Mouse (Mus musculus) bone marrow, adult 2 months (tissue): ENCODE results near the gene Tmem11. TPM values are rescaled to one million over a fixed set of nuclear protein-coding genes. Genes with fewer than 3 reads are reported as not detected.
"Not testable (repeated sequence)": the region's sequence is repeated elsewhere in the genome, so short reads cannot be mapped to it uniquely, and the experiment has no call there.

ENCODE experiments used
- H3K27ac ChIP-seq: fragments of 200-500 bp; 2 replicates; pipeline ENCODE4 v1.5.1; 2012; ENCODE audit warnings: low read depth, mild to moderate bottlenecking, control low read depth, inconsistent platforms, low read length; ENCODE audit not compliant: control insufficient read depth, poor library complexity, insufficient read depth
- H3K4me1 ChIP-seq: fragments of 200-500 bp; 2 replicates; pipeline ENCODE4 v1.6.1; 2011; ENCODE audit warnings: low read length; ENCODE audit not compliant: control insufficient read depth, insufficient read depth
- H3K4me3 ChIP-seq: fragments of 200-500 bp; replicated peaks from 2 replicates; pipeline ENCODE3; 2011; ENCODE audit warnings: mild to moderate bottlenecking, low read depth, low read length, control low read depth; ENCODE audit not compliant: control insufficient read depth
- CTCF ChIP-seq: fragments of 200-500 bp; IDR thresholded peaks from 2 replicates; pipeline ENCODE4 v1.5.1; 2011; ENCODE audit warnings: low read length, control low read depth; ENCODE audit not compliant: control insufficient read depth, insufficient read depth
- POLR2A ChIP-seq: fragments of 200-500 bp; IDR thresholded peaks from 2 replicates; pipeline ENCODE4 v1.6.1; 2011; ENCODE audit warnings: low read depth, mild to moderate bottlenecking, control low read depth, low read length, borderline replicate concordance; ENCODE audit not compliant: control insufficient read depth
- WGBS: fragments of 180-500 bp; shearing (Covaris S2); methylation state at CpG from one replicate; pipeline ENCODE4 v1.1.7; 2018; 5-methylcytosine and 5-hydroxymethylcytosine counted together
- polyA plus RNA-seq: library from polyadenylated mRNA; stranded (reverse); fragments of >200 nt; gene quantifications from 2 replicates; pipeline ENCODE4 v1.2.4, GENCODE M21; 2011; ENCODE audit warnings: low replicate concordance; ENCODE audit not compliant: missing spikeins, insufficient read depth, insufficient read length

Tmem11 gene
- polyA plus RNA-seq, 1 experiment: 25.7 TPM

GRCm38 (mm10) chr11:60902001-60902400, 22.9 kb upstream of the Tmem11 start:
- WGBS: 69% methylated on average over 7 of the region's 7 CpGs
- H3K4me1 ChIP-seq: no peaks in the 10 kb centered on the region
- H3K4me3 ChIP-seq: no peak overlapping the region
- H3K27ac ChIP-seq: no peak overlapping the region
- TF ChIP-seq CTCF (no peak), POLR2A (no peak)

DNA sequence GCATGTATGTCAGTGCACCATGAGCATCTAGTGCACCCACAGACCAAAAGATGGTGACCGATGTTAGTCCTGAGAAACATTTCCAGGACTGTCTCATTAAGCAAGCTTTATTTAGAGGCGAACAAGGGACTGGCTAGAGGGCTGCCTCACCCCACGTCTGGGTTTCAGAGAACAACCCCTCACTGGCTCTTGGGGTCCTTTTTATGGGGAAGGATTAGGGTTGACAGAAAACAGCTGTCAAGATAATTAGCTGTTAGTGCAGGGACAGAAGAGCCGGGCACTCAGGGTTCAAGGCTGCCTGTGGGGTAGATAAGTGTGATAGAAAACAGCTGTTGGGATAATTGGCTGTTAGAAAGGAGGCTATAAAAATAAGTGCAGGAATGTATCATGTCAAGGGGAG, 16.8 kb upstream of the Tmem11 start:
- Histone ChIP-seq H3K27ac (no peak overlapping the region), H3K4me1 (no peaks in the 10 kb centered on the region), H3K4me3 (no peak overlapping the region)
- TF ChIP-seq POLR2A: no peak
- TF ChIP-seq CTCF: no peak
- WGBS: 64% methylated on average over 4 of the region's 4 CpGs

- TF ChIP-seq CTCF (no peak), POLR2A (no peak)
- 76% methylated on average over 3 of the region's 3 CpGs for WGBS
- no peaks in the 10 kb centered on the region for H3K4me1 ChIP-seq
- H3K27ac ChIP-seq: no peak overlapping the region
- no peak overlapping the region for H3K4me3 ChIP-seq
These were observed 11.7 kb upstream of the Tmem11 start for GRCm38 (mm10) chr11:60890744-60891143.

- no peak overlapping the region for H3K27ac ChIP-seq
- no peaks in the 10 kb centered on the region for H3K4me1 ChIP-seq
- TF ChIP-seq CTCF (no peak), POLR2A (no peak)
- 64% methylated on average over 6 of the region's 6 CpGs for WGBS
- H3K4me3 ChIP-seq: no peak overlapping the region
These were observed 11.2 kb upstream of the Tmem11 start for GRCm38 (mm10) chr11:60890286-60890685.

DNA sequence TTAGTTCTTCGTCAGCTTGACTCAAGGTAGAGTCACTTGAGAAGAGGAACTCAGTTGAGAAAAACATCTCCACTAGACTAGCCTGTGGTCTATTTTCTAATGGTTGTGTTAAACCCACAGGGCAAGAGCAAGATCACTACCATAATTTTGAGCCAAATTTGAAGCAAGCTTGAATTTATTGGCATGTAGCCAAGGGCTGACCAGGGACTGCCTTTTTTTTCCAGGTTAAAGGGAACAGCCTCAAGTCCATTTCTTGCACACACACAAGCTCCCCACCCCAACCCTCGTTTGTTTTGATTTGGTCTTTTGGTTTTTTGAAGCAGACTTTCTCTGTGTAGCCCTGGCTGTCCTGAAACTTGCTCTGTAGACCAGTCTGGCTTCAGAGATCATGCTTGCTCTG, 10.8 kb upstream of the Tmem11 start:
- Histone ChIP-seq H3K27ac (no peak overlapping the region), H3K4me3 (no peak overlapping the region), H3K4me1 (no peaks in the 10 kb centered on the region)
- no peak for TF ChIP-seq POLR2A
- TF ChIP-seq CTCF: no peak
- WGBS: 46% methylated on average over 2 of the region's 2 CpGs

DNA sequence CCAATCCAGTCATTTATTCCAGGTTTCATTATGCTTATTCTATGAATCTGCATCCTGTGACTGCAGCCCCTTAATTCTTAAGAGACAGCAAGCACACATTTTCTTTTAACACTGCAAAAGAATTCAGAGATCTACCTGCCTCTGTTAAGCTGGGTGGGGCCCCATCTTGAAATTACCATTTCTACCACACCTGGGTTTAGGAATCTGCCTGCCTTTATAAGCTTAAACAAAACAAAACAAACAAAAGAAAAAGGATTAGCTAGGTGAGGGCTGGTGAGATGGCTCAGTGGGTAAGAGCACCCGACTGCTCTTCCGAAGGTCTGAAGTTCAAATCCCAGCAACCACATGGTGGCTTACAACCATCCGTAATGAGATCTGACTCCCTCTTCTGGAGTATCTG, 7.9 kb upstream of the Tmem11 start:
- H3K4me3 ChIP-seq, H3K27ac ChIP-seq, H3K4me1 ChIP-seq: not testable (repeated sequence)
- 84% methylated on average over 3 of the region's 3 CpGs for WGBS

- WGBS: 56% methylated on average over 3 of the region's 3 CpGs
- Histone ChIP-seq H3K4me3 (no peak overlapping the region), H3K27ac (no peak overlapping the region), H3K4me1 (no peaks in the 10 kb centered on the region; the same call in 1 of the 2 replicates)
- TF ChIP-seq CTCF (no peak), POLR2A (no peak)
These were observed 3.3 kb upstream of the Tmem11 start for GRCm38 (mm10) chr11:60882386-60882785.

GRCm38 (mm10) chr11:60880559-60880958, 1.5 kb upstream of the Tmem11 start:
- TF ChIP-seq POLR2A: no peak
- no peak overlapping the region for H3K4me3 ChIP-seq
- 87% methylated on average over 4 of the region's 4 CpGs for WGBS
- no peak overlapping the region for H3K27ac ChIP-seq
- H3K4me1 ChIP-seq: no peaks in the 10 kb centered on the region; the same call in 1 of the 2 replicates

- H3K27ac ChIP-seq: peak overlapping the region; percentile 87
- WGBS: under 1% methylated on average over 11 of the region's 11 CpGs
- peak overlapping the region; percentile 53 for H3K4me3 ChIP-seq
- TF ChIP-seq POLR2A (no peak), CTCF (peak; percentile 85)
- H3K4me1 ChIP-seq: no peaks in the 10 kb centered on the region; the same call in 1 of the 2 replicates
These were observed 351 bp upstream of the Tmem11 start for GRCm38 (mm10) chr11:60879423-60879822.
